Comparison of ENCODE assay signal across 8 mouse cellular contexts in the genomic region with DNA sequence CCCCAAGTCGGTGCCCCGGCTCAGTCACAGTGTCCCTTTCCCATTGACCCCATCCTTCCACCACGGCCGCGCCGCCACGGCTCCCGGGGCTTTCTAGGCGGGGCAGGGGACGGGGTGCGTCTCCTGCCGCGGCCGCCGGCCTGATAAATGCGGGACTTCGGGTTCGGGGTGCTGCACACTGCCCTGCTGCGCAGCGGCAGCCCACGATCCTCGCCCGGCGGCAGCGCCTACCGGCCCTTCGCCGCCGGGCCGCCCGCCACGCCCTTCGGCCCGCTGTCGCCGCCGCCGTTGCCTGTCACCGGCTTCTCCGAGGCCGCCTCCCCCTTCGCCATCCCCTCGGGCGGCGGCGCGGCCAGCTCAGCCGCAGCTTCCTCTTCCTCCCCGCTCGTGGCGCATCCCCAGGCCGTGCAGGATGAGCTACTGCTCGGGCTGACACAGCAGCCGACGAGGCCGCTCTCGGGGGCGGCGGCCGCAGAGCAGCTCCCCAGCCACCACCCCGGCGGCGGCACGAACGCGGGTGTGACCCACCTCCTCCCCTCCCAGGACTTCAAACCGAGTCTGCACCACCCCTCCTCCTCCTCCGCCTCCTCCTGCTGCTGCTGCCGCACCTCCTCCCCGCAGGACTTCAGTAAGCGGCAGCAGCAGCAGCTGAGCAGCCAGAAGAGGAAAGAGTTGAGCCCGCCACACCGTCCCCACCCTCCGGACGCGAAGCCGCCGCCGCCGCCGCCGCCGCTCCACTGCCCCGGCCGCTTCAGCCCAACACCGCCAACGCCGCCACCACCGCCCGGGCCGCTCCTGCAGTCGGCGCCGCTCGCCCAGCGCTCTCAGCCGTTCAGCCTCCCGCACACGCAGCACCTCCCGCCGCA. TPM values are rescaled to one million over a fixed set of nuclear protein-coding genes. Genes with fewer than 3 reads are reported as not detected.
A peak's percentile ranks its signal among the peaks of the same experiment; 100 is the strongest.
DNase-seq lines count a peak whose midpoint lies in the region; ATAC-seq lines count a peak whose summit lies in the region.

No protein-coding gene starts in this region.

- no peaks in the 10 kb centered on the region for H3K9me3 ChIP-seq in hindbrain, embryonic 10.5 days

- H3K27me3 ChIP-seq in hindbrain, embryonic 10.5 days (ENCODE audit: insufficient read depth, poor library complexity, severe bottlenecking): peaks cover 18% of the 10 kb centered on the region

- under 1% methylated on average over 93 of the region's 101 CpGs for WGBS in hindbrain, embryonic 10.5 days

- ATAC-seq in frontal cortex, adult (ENCODE audit: low TSS enrichment): peak; percentile 53

- peaks cover 12% of the 10 kb centered on the region for H3K4me1 ChIP-seq in hindbrain, embryonic 10.5 days (replicated peaks)

- H3K27ac ChIP-seq in hindbrain, embryonic 10.5 days: peak overlapping the region; percentile 95

- H3K36me3 ChIP-seq in hindbrain, embryonic 10.5 days: no peaks in the 10 kb centered on the region

- H3K4me3 ChIP-seq in hindbrain, embryonic 10.5 days: peak overlapping the region; percentile 90

- DNase-seq in MN1 (ENCODE audit: low spot score): peak; percentile 76
- peak; percentile 90 for DNase-seq in cerebellum, adult 9-11 months
- DNase-seq in hindbrain, embryonic 10.5 days (ENCODE audit: low spot score): peak; percentile 78
- peak; percentile 78 to 79 for DNase-seq in layer of hippocampus, postnatal 14 days (ENCODE audit: low spot score in 2 of 2)
- DNase-seq in lung, postnatal 10 days: peak; percentile 85
- peak; percentile 79 for DNase-seq in ovary, postnatal 36 days (ENCODE audit: low spot score)
- DNase-seq in thymus, postnatal 14 days: peak; percentile 85

RNA-seq across cellular contexts. Expression of gene Cpeb2, which starts 0.6 kb away (rescaled TPM):
- polyA plus RNA-seq in hindbrain, embryonic 10.5 days (2016; fragmentation: Nextera tagmentation; extraction: Ambion mirVana): 2.3 and 3.4 TPM in 2 replicates
- total RNA-seq in layer of hippocampus, postnatal 14 days (2021): 10 to 100 TPM; 52.4 to 57.3 TPM

Comparison
In these comparisons a context has a peak if more than half of its experiments do, and no peak if none do; other contexts are left out.
1. Peak in every context shown above with its lines: DNase-seq, ATAC-seq, H3K4me3 ChIP-seq and H3K27ac ChIP-seq.